Mouse (Mus musculus) right cerebral cortex, adult 2 months (tissue): ENCODE measurements around the gene Ypel4.

Experiments
- DNase-seq, 2 experiments: peaks; one replicate each; pipeline ENCODE4 v3.0.0; 2021 to 2022; ENCODE audit warnings: low spot score in 2 of 2

Gene Ypel4

GRCm38 (mm10) chr2:84758542-84759127 lies 24.8 kb downstream of the Ypel4 start:
- peak in 1 of 2 experiments; percentile 37 for DNase-seq

- no peak for DNase-seq
Observed at GRCm38 (mm10) chr2:84760777-84761176, 26.9 kb downstream of the Ypel4 start.

- DNase-seq = no peak
Observed at GRCm38 (mm10) chr2:84761309-84761708, 27.5 kb downstream of the Ypel4 start.

GRCm38 (mm10) chr2:84761840-84762239 lies 28.0 kb downstream of the Ypel4 start:
- no peak for DNase-seq

GRCm38 (mm10) chr2:84762295-84762694 lies 28.4 kb downstream of the Ypel4 start:
- DNase-seq = no peak

GRCm38 (mm10) chr2:84762818-84763217 lies 29.0 kb downstream of the Ypel4 start:
- no peak for DNase-seq

GRCm38 (mm10) chr2:84770501-84770900 lies 36.6 kb downstream of the Ypel4 start:
- DNase-seq = no peak

GRCm38 (mm10) chr2:84772454-84772853 lies 38.6 kb downstream of the Ypel4 start:
- DNase-seq = no peak

GRCm38 (mm10) chr2:84773195-84773594 lies 39.3 kb downstream of the Ypel4 start:
- no peak for DNase-seq

GRCm38 (mm10) chr2:84774751-84775150 lies 40.9 kb downstream of the Ypel4 start:
- DNase-seq = no peak

GRCm38 (mm10) chr2:84775241-84775640 lies 41.4 kb downstream of the Ypel4 start, which contains the start of gene Serping1:
Gene Serping1 (minus strand): TSS chr2:84775444.
- no peak for DNase-seq

- no peak for DNase-seq
Observed at GRCm38 (mm10) chr2:84775665-84776064, 41.8 kb downstream of the Ypel4 start.

GRCm38 (mm10) chr2:84777706-84778105 lies 43.8 kb downstream of the Ypel4 start:
- no peak for DNase-seq

- no peak for DNase-seq
Observed at GRCm38 (mm10) chr2:84779210-84779609, 45.4 kb downstream of the Ypel4 start.

GRCm38 (mm10) chr2:84783315-84783714 lies 49.5 kb downstream of the Ypel4 start:
- DNase-seq = no peak

- DNase-seq = no peak
Observed at GRCm38 (mm10) chr2:84783840-84784566, 50.1 kb downstream of the Ypel4 start.
